Mouse (Mus musculus) liver, embryonic 14.5 days (tissue): ENCODE measurements around the gene Ltn1. TPM values are rescaled to one million over a fixed set of nuclear protein-coding genes. Genes with fewer than 3 reads are reported as not detected.

Source experiments
- ATAC-seq: fragments of 200-750 bp; cut with Nextera tagmentation; 2 replicates; pipeline ENCODE4 v1.8.0; 2017; ENCODE audit warnings: moderate number of reproducible peaks, mild to moderate bottlenecking, moderate library complexity; ENCODE audit not compliant: insufficient read depth
- DNase-seq, 3 experiments: peaks; one replicate each; pipeline ENCODE4 v3.0.0-alpha.2; 2012 to 2013; ENCODE audit warnings: low read depth in 3 of 3, low spot score in 3 of 3
- H3K27ac ChIP-seq: fragments of 300-500 bp; sonication (generic); 2 replicates; pipeline ENCODE4 v1.5.1; 2014; ENCODE audit warnings: moderate library complexity, mild to moderate bottlenecking, control low read depth, inconsistent platforms
- H3K27me3 ChIP-seq: fragments of 300-500 bp; sonication (generic); 2 replicates; pipeline ENCODE4 v1.6.1; 2014; ENCODE audit warnings: mild to moderate bottlenecking, low read length, moderate library complexity; ENCODE audit not compliant: control insufficient read depth, insufficient read depth
- H3K36me3 ChIP-seq: fragments of 300-500 bp; sonication (generic); replicated peaks from 2 replicates; pipeline ENCODE4 v1.6.1; 2014; ENCODE audit warnings: low read depth; ENCODE audit not compliant: control insufficient read depth, insufficient read depth
- H3K4me1 ChIP-seq, 2 experiments: fragments of 200-500 bp in 1 of 2; fragments of 300-500 bp in 1 of 2; sonication (generic) in 1 of 2; replicated peaks; 2 replicates each; pipeline ENCODE4 v1.6.1; 2012 to 2014; ENCODE audit warnings: antibody characterized with exemption in 1 of 2, inconsistent platforms in 1 of 2, low read length in 1 of 2; ENCODE audit not compliant: control insufficient read depth in 2 of 2, insufficient read depth in 2 of 2
- H3K4me2 ChIP-seq: fragments of 300-500 bp; sonication (generic); 2 replicates; pipeline ENCODE4 v1.6.1; 2014; ENCODE audit warnings: low read depth, mild to moderate bottlenecking, control low read depth, moderate library complexity
- H3K4me3 ChIP-seq, 2 experiments: fragments of 200-500 bp in 1 of 2; fragments of 300-500 bp in 1 of 2; sonication (generic) in 1 of 2; 2 replicates each; pipeline ENCODE4 v1.5.1; 2012 to 2014; ENCODE audit warnings: low read depth in 2 of 2, low read length in 2 of 2, mild to moderate bottlenecking in 2 of 2, control low read depth in 1 of 2, inconsistent platforms in 1 of 2, moderate library complexity in 1 of 2; ENCODE audit not compliant: insufficient read depth in 1 of 2
- H3K9ac ChIP-seq: fragments of 300-500 bp; sonication (generic); replicated peaks from 2 replicates; pipeline ENCODE4 v1.6.1; 2014; ENCODE audit warnings: mild to moderate bottlenecking, control low read depth, moderate library complexity
- H3K9me3 ChIP-seq: fragments of 300-500 bp; sonication (generic); 2 replicates; pipeline ENCODE4 v1.6.1; 2016; ENCODE audit warnings: low read length, mixed read lengths; ENCODE audit not compliant: control insufficient read depth
- CTCF ChIP-seq: IDR thresholded peaks from 2 replicates; pipeline ENCODE4 v1.5.1; 2016; ENCODE audit warnings: antibody characterized with exemption, low read depth, control low read depth
- EP300 ChIP-seq: IDR thresholded peaks from 2 replicates; pipeline ENCODE4 v1.6.1; 2016; ENCODE audit warnings: antibody characterized with exemption, low read depth
- WGBS: fragments of 180-500 bp; shearing (Covaris S2); extraction: QIAGEN DNeasy Blood & Tissue Kit; methylation state at CpG from one replicate; pipeline ENCODE4 v1.1.7; 2014; ENCODE audit not compliant: insufficient replicate concordance; 5-methylcytosine and 5-hydroxymethylcytosine counted together
- polyA plus RNA-seq, 2 experiments: library from polyadenylated mRNA; depleted of rRNA in 1 of 2; stranded (reverse) in 1 of 2; unstranded in 1 of 2; fragments of >200 nt; fragmentation: Nextera tagmentation in 1 of 2; extraction: Ambion mirVana in 1 of 2; gene quantifications; 2 replicates each; pipeline versions ENCODE4 v1.2.1 to v1.2.3; 2012 to 2014

Ltn1 gene
- polyA plus RNA-seq, 2 experiments: 4.6 to 11.0 TPM

GRCm38 (mm10) chr16:87454419-87455179, 22.2 kb upstream of the Ltn1 start, which contains the start of gene Usp16:
Gene Usp16, plus strand, starts transcription at chr16:87454703.
- H3K27ac ChIP-seq: peak within 1 kb of the TSS; percentile 34
- no peaks in the 10 kb centered on the region for H3K36me3 ChIP-seq
- peak; percentile 75 to 77 (median 76) for DNase-seq
- peak within 1 kb of the TSS; percentile 82 for H3K9ac ChIP-seq
- H3K4me1 ChIP-seq: peaks cover 7 to 14% of the 10 kb centered on the region in 2 experiments
- WGBS: 16% methylated on average over 37 of the region's 45 CpGs
- peak within 1 kb of the TSS; percentile 69 to 97 for H3K4me3 ChIP-seq
- no peaks in the 10 kb centered on the region for H3K27me3 ChIP-seq
- H3K4me2 ChIP-seq: peak within 1 kb of the TSS; percentile 91
- TF ChIP-seq CTCF: no peak
- no peak for TF ChIP-seq EP300
- H3K9me3 ChIP-seq: no peaks in the 10 kb centered on the region
- peak; percentile 97 for ATAC-seq

- peaks cover 7 to 14% of the 10 kb centered on the region in 2 experiments for H3K4me1 ChIP-seq
- ATAC-seq: no peak
- no peak overlapping the region for H3K9ac ChIP-seq
- TF ChIP-seq EP300 (no peak), CTCF (no peak)
- DNase-seq: no peak
- no peak overlapping the region for H3K27ac ChIP-seq
- no peaks in the 10 kb centered on the region for H3K9me3 ChIP-seq
- H3K27me3 ChIP-seq: no peaks in the 10 kb centered on the region
- no peak overlapping the region for H3K4me3 ChIP-seq
- WGBS: 68% methylated on average over 2 of the region's 2 CpGs
- no peak overlapping the region for H3K4me2 ChIP-seq
- H3K36me3 ChIP-seq: no peaks in the 10 kb centered on the region
Measured at GRCm38 (mm10) chr16:87453226-87453625, 20.8 kb upstream of the Ltn1 start.

GRCm38 (mm10) chr16:87445528-87445927, 13.1 kb upstream of the Ltn1 start:
- Histone ChIP-seq H3K4me3 (no peak overlapping the region), H3K27me3 (no peaks in the 10 kb centered on the region), H3K27ac (no peak overlapping the region), H3K4me2 (no peak overlapping the region), H3K36me3 (no peaks in the 10 kb centered on the region), H3K4me1 (peaks cover 6 to 8% of the 10 kb centered on the region in 2 experiments; a peak in 3 of 4 replicates), H3K9ac (no peak overlapping the region), H3K9me3 (no peaks in the 10 kb centered on the region)
- ATAC-seq (no peak), DNase-seq (no peak)
- TF ChIP-seq EP300 (no peak), CTCF (no peak)
- 79% methylated on average over 3 of the region's 3 CpGs for WGBS

- Histone ChIP-seq H3K9me3 (no peaks in the 10 kb centered on the region), H3K36me3 (no peaks in the 10 kb centered on the region)
- ATAC-seq: no peak
Measured at GRCm38 (mm10) chr16:87445110-87445509, 12.7 kb upstream of the Ltn1 start.

GRCm38 (mm10) chr16:87444071-87444470, 11.7 kb upstream of the Ltn1 start:
- no peak for DNase-seq

More at GRCm38 (mm10) chr16:87445110-87445509, 12.7 kb upstream of the Ltn1 start:
- Histone ChIP-seq H3K9ac (no peak overlapping the region), H3K4me1 (peaks cover 6 to 8% of the 10 kb centered on the region in 2 experiments; a peak in 3 of 4 replicates), H3K27me3 (no peaks in the 10 kb centered on the region), H3K4me2 (no peak overlapping the region), H3K4me3 (no peak overlapping the region), H3K27ac (no peak overlapping the region)
- no peak for DNase-seq
- no peak for TF ChIP-seq CTCF
- no peak for TF ChIP-seq EP300

More at GRCm38 (mm10) chr16:87444071-87444470, 11.7 kb upstream of the Ltn1 start:
- no peaks in the 10 kb centered on the region for H3K36me3 ChIP-seq
- H3K4me3 ChIP-seq: no peak overlapping the region
- H3K4me2 ChIP-seq: no peak overlapping the region
- no peak for TF ChIP-seq CTCF
- WGBS: 31% methylated on average over 1 of the region's 1 CpGs
- no peak overlapping the region for H3K27ac ChIP-seq
- peaks cover 11 to 13% of the 10 kb centered on the region in 2 experiments for H3K4me1 ChIP-seq
- H3K9ac ChIP-seq: no peak overlapping the region
- H3K9me3 ChIP-seq: no peaks in the 10 kb centered on the region
- H3K27me3 ChIP-seq: no peaks in the 10 kb centered on the region
- no peak for ATAC-seq
